Mouse (Mus musculus) hindbrain, embryonic 14.5 days (tissue): ENCODE measurements around the gene Sestd1. TPM values are rescaled to one million over a fixed set of nuclear protein-coding genes. Genes with fewer than 3 reads are reported as not detected.
A peak's percentile ranks its signal among the peaks of the same experiment; 100 is the strongest.

Source experiments
- ATAC-seq: fragments of 200-750 bp; cut with Nextera tagmentation; 2 replicates; pipeline ENCODE4 v1.8.0; 2017; ENCODE audit warnings: moderate number of reproducible peaks, mild to moderate bottlenecking, moderate TSS enrichment, moderate library complexity; ENCODE audit not compliant: low FRiP score
- DNase-seq: peaks from one replicate; pipeline ENCODE4 v3.0.0-alpha.2; 2015; ENCODE audit warnings: low spot score
- H3K27ac ChIP-seq: fragments of 300-500 bp; sonication (generic); 2 replicates; pipeline ENCODE4 v1.5.1; 2014; ENCODE audit warnings: mild to moderate bottlenecking, moderate library complexity
- H3K27me3 ChIP-seq: fragments of 300-500 bp; sonication (generic); 2 replicates; pipeline ENCODE4 v1.6.1; 2014; ENCODE audit warnings: mild to moderate bottlenecking, low read length, mixed read lengths; ENCODE audit not compliant: control insufficient read depth, insufficient read depth
- H3K36me3 ChIP-seq: fragments of 300-500 bp; sonication (generic); replicated peaks from 2 replicates; pipeline ENCODE4 v1.6.1; 2014; ENCODE audit not compliant: control insufficient read depth, insufficient read depth
- H3K4me1 ChIP-seq: fragments of 300-500 bp; sonication (generic); replicated peaks from 2 replicates; pipeline ENCODE4 v1.6.1; 2014; ENCODE audit warnings: antibody characterized with exemption, low read length, mixed read lengths; ENCODE audit not compliant: control insufficient read depth, insufficient read depth
- H3K4me2 ChIP-seq: fragments of 300-500 bp; sonication (generic); replicated peaks from 2 replicates; pipeline ENCODE4 v1.6.1; 2014; ENCODE audit warnings: mild to moderate bottlenecking, moderate library complexity
- H3K4me3 ChIP-seq: fragments of 300-500 bp; sonication (generic); replicated peaks from 2 replicates; pipeline ENCODE4 v1.5.1; 2014; ENCODE audit warnings: mild to moderate bottlenecking, low read length
- H3K9ac ChIP-seq: fragments of 300-500 bp; sonication (generic); 2 replicates; pipeline ENCODE4 v1.6.1; 2014
- H3K9me3 ChIP-seq: fragments of 300-500 bp; sonication (generic); 2 replicates; pipeline ENCODE4 v1.6.1; 2016; ENCODE audit warnings: low read length; ENCODE audit not compliant: control insufficient read depth
- WGBS: fragments of 180-500 bp; shearing (Covaris S2); extraction: QIAGEN DNeasy Blood & Tissue Kit; methylation state at CpG from one replicate; pipeline ENCODE4 v1.1.7; 2014; 5-methylcytosine and 5-hydroxymethylcytosine counted together
- polyA plus RNA-seq: library from polyadenylated mRNA; unstranded; fragments of >200 nt; fragmentation: Nextera tagmentation; extraction: Ambion mirVana; gene quantifications from 2 replicates; pipeline ENCODE4 v1.2.1, GENCODE M21; 2014

The Sestd1 gene
- polyA plus RNA-seq, 1 experiment from 2014 or later, result 51.7 TPM

GRCm38 (mm10) chr2:77203916-77204315 lies 76.5 kb downstream of the Sestd1 start:
- no peak overlapping the region for H3K4me3 ChIP-seq
- no peaks in the 10 kb centered on the region for H3K9me3 ChIP-seq
- no peak overlapping the region for H3K27ac ChIP-seq
- no peaks in the 10 kb centered on the region for H3K27me3 ChIP-seq
- no peak overlapping the region for H3K4me2 ChIP-seq
- WGBS, result 55% methylated on average over 2 of the region's 2 CpGs
- H3K9ac ChIP-seq, result no peak overlapping the region
- peaks cover 29% of the 10 kb centered on the region for H3K36me3 ChIP-seq
- DNase-seq (peak; percentile 61), ATAC-seq (no peak)
- no peaks in the 10 kb centered on the region for H3K4me1 ChIP-seq

DNA sequence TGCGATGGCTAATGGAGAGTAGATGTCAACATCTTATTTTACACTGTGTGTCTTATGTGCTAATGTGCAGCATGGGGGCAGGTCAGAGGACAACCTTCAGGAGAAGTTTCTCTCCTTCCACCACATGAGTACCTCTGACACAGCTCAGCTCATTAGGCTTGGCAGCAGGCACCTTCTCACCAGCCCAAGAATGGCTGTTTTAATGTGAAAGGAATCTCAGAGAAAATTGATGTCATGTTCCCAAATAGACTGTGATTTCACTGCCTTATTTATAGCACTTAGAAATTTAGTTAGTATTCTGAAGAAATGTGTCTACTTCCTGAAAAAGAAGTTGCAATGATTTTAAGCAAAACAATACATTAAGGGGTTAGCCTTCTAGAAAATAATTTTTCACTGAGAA lies 78.5 kb downstream of the Sestd1 start:
- ATAC-seq, result no peak

DNA sequence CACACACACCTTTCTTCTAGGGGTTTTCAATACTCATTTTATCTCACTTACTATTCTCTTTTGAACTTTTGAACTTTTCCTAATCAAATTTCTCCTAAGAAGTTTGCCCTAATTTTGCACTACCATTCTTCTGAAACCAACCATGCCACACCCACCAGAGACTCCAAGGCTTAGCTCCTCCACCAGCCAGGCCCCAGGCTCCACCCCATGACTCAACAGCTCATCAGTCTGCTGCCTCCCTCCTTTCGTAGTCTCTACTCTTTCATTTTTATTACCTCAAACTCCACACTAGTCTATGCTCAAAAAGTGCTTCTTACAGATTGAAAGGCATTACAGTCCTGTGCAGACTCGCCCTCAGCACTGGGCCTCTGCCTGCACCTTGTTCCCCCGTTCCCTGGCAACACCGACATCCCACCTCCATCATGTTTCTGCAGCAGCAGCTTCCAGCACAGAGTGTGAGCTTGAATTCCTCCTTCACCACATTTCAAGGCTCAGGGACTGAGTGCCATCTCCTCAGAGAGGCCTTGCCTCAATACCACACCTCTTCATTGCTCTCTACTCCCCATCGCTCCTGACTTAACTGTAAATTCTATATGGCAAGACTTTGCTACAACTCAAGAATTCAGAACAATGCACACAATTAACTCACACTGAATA lies 79.3 kb downstream of the Sestd1 start:
- no peaks in the 10 kb centered on the region for H3K4me1 ChIP-seq
- H3K27me3 ChIP-seq, result no peaks in the 10 kb centered on the region
- H3K9me3 ChIP-seq, result no peaks in the 10 kb centered on the region
- DNase-seq, result no peak
- no peak for ATAC-seq
- no peak overlapping the region for H3K27ac ChIP-seq
- 93% methylated on average over 5 of the region's 5 CpGs for WGBS
- H3K9ac ChIP-seq, result no peak overlapping the region
- H3K4me2 ChIP-seq, result no peak overlapping the region
- peaks cover 32% of the 10 kb centered on the region for H3K36me3 ChIP-seq
- no peak overlapping the region for H3K4me3 ChIP-seq

More for the DNA sequence above, 78.5 kb downstream of the Sestd1 start:
- Histone ChIP-seq H3K4me3 (no peak overlapping the region), H3K4me1 (no peaks in the 10 kb centered on the region), H3K36me3 (peaks cover 34% of the 10 kb centered on the region), H3K27me3 (no peaks in the 10 kb centered on the region), H3K9me3 (no peaks in the 10 kb centered on the region), H3K27ac (no peak overlapping the region), H3K9ac (no peak overlapping the region), H3K4me2 (no peak overlapping the region)
- WGBS, result 100% methylated on average over 1 of the region's 1 CpGs
- DNase-seq, result no peak

GRCm38 (mm10) chr2:77200379-77200778 lies 80.0 kb downstream of the Sestd1 start:
- H3K4me2 ChIP-seq, result no peak overlapping the region
- H3K9ac ChIP-seq, result no peak overlapping the region
- H3K4me1 ChIP-seq, result no peaks in the 10 kb centered on the region
- H3K36me3 ChIP-seq, result peaks cover 32% of the 10 kb centered on the region
- H3K27me3 ChIP-seq, result no peaks in the 10 kb centered on the region
- 92% methylated on average over 4 of the region's 4 CpGs for WGBS
- no peak overlapping the region for H3K4me3 ChIP-seq
- DNase-seq (no peak), ATAC-seq (no peak)
- no peak overlapping the region for H3K27ac ChIP-seq
- H3K9me3 ChIP-seq, result no peaks in the 10 kb centered on the region

DNA sequence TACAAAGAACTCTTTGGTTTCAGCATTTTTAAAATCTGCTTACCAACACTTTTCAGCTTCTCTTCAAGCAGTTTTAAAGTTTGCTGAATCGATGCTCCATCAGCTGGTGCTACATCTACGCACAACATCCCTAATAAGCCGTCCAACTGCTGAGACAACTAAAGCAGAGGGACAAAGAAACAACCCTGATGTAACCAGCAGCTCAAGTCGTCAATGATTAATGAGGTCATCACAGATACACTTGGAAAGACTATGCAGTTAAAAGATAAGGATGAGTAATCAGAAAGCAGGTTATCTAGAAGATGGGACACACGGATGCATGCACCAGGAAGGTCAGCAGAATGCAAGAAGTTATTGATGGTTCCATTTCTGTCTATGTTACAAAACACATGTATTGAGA lies 82.1 kb downstream of the Sestd1 start:
- DNase-seq (no peak), ATAC-seq (no peak)
- Histone ChIP-seq H3K4me3 (no peak overlapping the region), H3K9ac (no peak overlapping the region), H3K4me1 (no peaks in the 10 kb centered on the region), H3K27ac (no peak overlapping the region), H3K9me3 (no peaks in the 10 kb centered on the region), H3K36me3 (peaks cover 44% of the 10 kb centered on the region), H3K27me3 (no peaks in the 10 kb centered on the region), H3K4me2 (no peak overlapping the region)
- WGBS, result 74% methylated on average over 5 of the region's 5 CpGs

DNA sequence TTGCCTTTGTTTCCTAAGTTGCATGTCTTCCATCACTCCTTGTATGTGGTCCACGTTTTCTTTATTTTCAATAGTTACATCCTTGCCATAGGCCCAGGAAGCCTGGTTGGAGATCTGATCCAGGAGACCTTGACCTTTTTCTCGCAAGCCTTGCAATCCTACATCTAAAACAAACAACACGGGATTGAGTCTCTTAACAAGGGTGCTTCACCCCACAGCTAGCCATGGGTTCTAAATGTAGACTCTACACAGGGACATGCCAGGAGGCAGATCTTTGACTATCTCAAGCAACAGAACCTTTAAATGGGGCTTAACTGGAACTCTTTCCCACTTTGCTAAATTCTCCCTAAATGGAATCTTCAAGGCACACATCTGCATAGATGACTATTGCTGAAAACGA lies 83.6 kb downstream of the Sestd1 start:
- peaks cover 54% of the 10 kb centered on the region for H3K36me3 ChIP-seq
- H3K4me1 ChIP-seq, result no peaks in the 10 kb centered on the region
- no peaks in the 10 kb centered on the region for H3K27me3 ChIP-seq
- no peak overlapping the region for H3K4me3 ChIP-seq
- no peaks in the 10 kb centered on the region for H3K9me3 ChIP-seq
- H3K4me2 ChIP-seq, result no peak overlapping the region
- DNase-seq (no peak), ATAC-seq (no peak)
- no peak overlapping the region for H3K9ac ChIP-seq
- 90% methylated on average over 4 of the region's 4 CpGs for WGBS
- H3K27ac ChIP-seq, result no peak overlapping the region

GRCm38 (mm10) chr2:77195056-77195455 lies 85.3 kb downstream of the Sestd1 start:
- Histone ChIP-seq H3K4me3 (no peak overlapping the region), H3K27ac (no peak overlapping the region), H3K9ac (no peak overlapping the region), H3K36me3 (peaks cover 70% of the 10 kb centered on the region), H3K27me3 (no peaks in the 10 kb centered on the region), H3K4me2 (no peak overlapping the region), H3K4me1 (no peaks in the 10 kb centered on the region), H3K9me3 (no peaks in the 10 kb centered on the region)
- DNase-seq (no peak), ATAC-seq (no peak)
- 92% methylated on average over 5 of the region's 5 CpGs for WGBS

DNA sequence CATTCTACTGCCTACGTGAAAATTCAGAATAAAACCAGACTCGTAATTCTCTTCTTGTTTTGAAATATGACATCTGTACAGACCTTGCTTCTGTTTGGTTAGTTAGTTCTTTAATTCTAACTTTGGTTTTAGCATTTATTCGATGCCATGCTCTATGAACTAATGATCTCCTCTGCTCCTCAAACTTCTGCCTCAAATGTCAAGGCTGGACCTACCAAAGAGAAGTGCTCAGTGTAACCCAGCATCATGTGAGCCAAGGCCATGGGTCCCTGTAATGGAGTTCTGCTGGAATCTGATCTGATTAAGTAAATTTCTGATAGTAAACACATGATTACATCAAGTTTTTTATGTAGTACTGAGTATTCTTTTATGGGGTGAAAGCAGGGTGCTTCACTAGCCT lies 88.6 kb downstream of the Sestd1 start:
- Histone ChIP-seq H3K36me3 (peaks cover 86% of the 10 kb centered on the region), H3K27ac (no peak overlapping the region), H3K9me3 (no peaks in the 10 kb centered on the region), H3K9ac (no peak overlapping the region), H3K4me2 (no peak overlapping the region), H3K4me3 (no peak overlapping the region), H3K27me3 (no peaks in the 10 kb centered on the region), H3K4me1 (no peaks in the 10 kb centered on the region)
- DNase-seq (no peak), ATAC-seq (no peak)
- 95% methylated on average over 3 of the region's 3 CpGs for WGBS

DNA sequence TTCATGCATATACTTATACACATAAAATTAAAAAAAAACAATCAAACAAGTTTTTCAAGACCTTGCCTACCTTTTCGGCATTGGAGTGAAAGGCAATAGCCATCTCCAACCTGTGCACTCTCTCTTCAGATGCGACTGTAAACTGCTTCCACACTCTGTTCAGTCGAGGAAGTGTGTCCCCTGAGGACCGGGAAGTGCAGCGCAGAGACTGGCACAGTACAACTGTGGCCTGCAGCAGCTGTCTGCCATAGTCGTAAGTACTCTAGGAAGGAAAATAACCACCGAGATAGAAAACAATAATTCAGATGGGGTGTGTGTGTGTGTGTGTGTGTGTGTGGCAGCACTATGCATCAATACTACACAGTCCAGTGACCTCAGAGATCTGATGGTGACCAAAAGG lies 89.5 kb downstream of the Sestd1 start:
- no peaks in the 10 kb centered on the region for H3K4me1 ChIP-seq
- no peak overlapping the region for H3K9ac ChIP-seq
- no peak overlapping the region for H3K27ac ChIP-seq
- no peak overlapping the region for H3K4me2 ChIP-seq
- peaks cover 84% of the 10 kb centered on the region for H3K36me3 ChIP-seq
- H3K9me3 ChIP-seq, result no peaks in the 10 kb centered on the region
- 88% methylated on average over 7 of the region's 7 CpGs for WGBS
- no peak for ATAC-seq
- no peak overlapping the region for H3K4me3 ChIP-seq
- no peak for DNase-seq
- no peaks in the 10 kb centered on the region for H3K27me3 ChIP-seq

DNA sequence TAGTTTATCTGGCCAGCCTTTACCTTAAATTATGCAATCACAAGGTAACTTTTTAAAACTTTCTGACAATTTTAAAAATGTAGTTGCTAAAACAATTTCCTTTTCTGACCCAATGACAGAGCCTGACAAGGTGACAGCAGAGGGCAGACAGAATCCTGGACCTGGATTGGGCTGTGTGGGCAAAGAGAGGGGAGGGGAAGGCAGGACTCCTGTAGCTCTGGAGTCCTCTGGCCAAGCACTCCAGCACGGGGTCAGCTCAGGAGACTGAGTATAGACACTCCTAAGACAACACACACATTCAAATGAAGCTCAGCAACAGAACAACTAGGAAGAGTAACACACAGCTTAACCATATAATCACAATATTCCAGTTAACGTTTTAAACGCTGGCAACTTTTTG lies 90.1 kb downstream of the Sestd1 start:
- H3K4me2 ChIP-seq, result no peak overlapping the region
- DNase-seq, result no peak
- peaks cover 82% of the 10 kb centered on the region for H3K36me3 ChIP-seq
- no peaks in the 10 kb centered on the region for H3K27me3 ChIP-seq
- no peaks in the 10 kb centered on the region for H3K9me3 ChIP-seq
- ATAC-seq, result no peak
- no peaks in the 10 kb centered on the region for H3K4me1 ChIP-seq
- H3K9ac ChIP-seq, result no peak overlapping the region
- 94% methylated on average over 3 of the region's 3 CpGs for WGBS
- no peak overlapping the region for H3K4me3 ChIP-seq
- no peak overlapping the region for H3K27ac ChIP-seq
